Mouse (Mus musculus): ENCODE data around the gene Meioc.

GRCm38 (mm10) chr11:102665637-102666435 lies 2.3 kb downstream of the Meioc start:
- TF ChIP-seq CTCF (IDR thresholded peaks at IDR 0.05; ENCODE audit: control insufficient read depth, insufficient read depth, insufficient read length): no peak
- TF ChIP-seq USF1 (IDR thresholded peaks at IDR 0.05; ENCODE audit: low read depth): no peak
- no peak for TF ChIP-seq MYOD1 (IDR thresholded peaks at IDR 0.05; ENCODE audit: control insufficient read depth, insufficient read length, low read depth)
- no peak for TF ChIP-seq MAX (IDR thresholded peaks at IDR 0.05)
